Mouse (Mus musculus): ENCODE data around the gene Wdcp. TPM values are rescaled to one million over a fixed set of nuclear protein-coding genes. Genes with fewer than 3 reads are reported as not detected.
"Not testable (repeated sequence)": the region's sequence is repeated elsewhere in the genome, so short reads cannot be mapped to it uniquely, and the experiment has no call there.

The Wdcp gene
- total RNA-seq, 2 experiments from 2014 or later = 12.5 to 14.3 TPM

DNA sequence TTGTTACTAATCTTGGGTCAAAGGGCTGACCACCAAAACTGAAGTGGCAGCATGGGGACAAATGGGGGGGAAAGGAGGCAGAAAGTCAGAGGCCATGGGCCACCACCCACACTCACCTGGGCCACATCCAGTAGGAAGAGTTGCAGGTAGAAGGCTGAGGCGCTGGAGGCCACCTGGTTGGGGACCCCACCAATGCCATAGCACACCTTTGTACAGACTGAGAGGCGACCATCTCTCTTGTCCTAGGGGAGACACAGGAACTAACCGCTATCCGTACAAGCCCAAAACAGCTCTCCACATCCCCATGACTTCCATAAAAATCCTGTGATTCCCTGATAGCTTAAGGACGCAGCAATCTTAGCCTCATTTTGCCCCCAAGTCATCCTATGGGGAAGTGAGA lies 28.2 kb downstream of the Wdcp start:
- DNase-seq = no peak

DNA sequence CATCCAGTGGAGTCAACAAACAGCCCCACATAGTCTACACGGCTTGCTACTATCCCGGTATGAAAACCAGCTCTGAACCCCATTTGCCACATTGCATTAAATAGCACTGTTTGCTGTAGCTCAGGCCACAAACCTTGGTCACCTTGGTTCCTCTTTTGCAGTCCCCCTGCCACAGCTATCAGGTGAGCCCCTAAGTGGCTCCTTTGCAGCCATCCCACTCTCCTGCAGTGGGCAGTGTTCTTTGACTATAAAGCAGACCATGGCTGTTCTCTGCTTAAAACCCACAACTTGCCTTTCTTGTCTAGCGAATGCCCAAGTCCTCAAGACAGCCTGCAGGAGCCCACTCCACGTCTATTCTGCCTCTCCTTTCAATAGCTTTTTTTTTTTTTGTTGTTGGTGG lies 29.2 kb downstream of the Wdcp start:
- no peak for DNase-seq

DNA sequence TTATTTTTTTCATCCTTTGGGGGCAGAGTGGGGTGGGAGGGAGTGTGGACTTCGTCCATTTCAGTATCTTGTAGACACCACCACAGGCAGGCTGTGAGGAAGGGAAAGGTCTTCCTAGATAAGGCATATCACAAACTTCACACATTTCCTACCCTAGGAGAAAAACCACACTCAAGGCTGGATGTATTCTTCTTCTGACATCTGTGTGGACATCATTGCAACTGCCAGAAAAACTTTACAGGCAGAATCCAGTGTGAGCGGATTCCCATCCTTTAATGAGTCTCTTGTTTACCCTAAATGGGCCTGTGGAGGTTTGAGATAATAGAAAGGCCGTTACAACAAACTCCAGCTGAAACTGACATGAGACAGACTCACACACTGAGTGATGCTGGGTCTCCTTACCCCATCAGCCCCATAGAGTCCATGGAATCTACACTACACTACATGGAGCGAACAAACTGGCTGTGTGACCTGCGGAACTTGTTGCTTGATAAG lies 29.9 kb downstream of the Wdcp start:
- no peak for DNase-seq

DNA sequence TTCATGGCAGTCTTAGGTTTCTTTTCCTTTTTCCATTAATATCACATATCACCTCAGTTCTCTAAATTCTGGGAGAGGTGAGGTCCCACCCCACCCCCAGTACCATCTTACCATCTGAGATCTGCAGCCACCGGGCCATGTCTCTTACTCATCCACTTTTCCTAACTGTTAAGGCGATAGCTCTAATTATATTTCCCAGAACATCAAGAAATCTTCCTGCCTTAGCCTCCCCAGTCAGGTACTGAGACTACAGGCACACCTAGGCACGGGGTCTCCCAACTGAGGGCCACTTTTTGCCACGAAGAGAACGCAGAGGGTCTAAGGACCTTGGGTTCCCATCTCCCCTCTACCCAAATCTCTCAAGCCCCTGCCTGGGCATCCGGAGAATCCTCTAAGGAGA lies 30.4 kb downstream of the Wdcp start:
- no peak for DNase-seq

DNA sequence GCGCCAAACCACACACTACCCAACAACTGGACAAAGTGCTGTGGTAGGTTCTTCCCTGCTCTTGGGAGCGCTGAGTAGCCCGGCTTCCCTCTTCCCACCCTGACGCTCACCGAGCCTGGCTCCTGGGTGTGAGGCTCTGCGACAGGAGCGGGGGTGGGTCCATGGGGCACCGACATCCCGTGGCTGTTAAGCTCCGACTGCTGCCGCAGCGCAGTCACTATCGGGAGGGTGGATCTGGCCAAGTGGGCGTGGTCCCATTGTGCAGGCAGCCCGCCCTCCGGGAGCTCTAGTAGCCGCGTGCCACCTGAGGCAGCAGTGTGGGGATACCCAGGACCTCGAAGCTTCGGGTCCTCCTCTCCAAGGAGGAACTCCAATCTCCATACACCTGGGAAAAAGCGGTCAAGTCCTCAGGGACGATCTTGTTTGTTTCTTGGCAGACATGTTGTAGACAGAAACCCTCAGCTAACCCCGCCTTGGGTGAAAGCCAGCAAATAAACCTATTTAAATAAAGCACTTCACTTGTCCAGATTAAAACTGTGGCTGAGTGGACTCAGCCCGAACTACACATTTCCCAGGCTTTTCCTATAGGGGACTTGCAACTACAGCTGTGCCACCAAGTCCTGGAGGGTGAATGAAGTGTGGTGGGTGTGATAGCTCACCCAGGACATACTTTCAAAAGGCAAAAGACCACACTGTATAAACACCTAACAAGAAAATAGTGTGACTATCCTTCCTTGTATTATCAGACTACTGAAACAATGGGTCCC lies 31.2 kb downstream of the Wdcp start, which contains the start of gene Mfsd2b:
Gene Mfsd2b (minus strand): TSS at position 199 of the 767 bp plus-strand sequence.
- DNase-seq = peak; percentile 20 to 26

DNA sequence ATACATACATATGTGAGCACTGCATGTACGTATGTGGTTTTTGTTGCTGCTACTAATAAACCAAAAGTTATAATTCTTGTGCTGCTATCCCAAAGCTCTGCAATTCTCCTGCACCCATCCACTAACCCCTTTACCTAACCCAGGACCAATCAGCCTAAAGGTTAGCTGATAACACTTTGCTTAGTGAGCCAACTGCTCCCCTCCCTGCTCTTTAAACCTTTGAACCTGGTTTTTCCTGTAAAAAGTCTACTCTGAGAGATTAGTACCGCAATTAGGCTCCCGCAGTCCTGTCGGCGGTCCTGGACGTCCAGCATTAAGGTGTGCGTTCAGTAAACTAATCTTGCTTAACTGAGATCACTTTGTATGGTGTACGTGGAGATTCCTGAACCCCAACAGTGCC lies 32.5 kb downstream of the Wdcp start:
- DNase-seq = no peak

DNA sequence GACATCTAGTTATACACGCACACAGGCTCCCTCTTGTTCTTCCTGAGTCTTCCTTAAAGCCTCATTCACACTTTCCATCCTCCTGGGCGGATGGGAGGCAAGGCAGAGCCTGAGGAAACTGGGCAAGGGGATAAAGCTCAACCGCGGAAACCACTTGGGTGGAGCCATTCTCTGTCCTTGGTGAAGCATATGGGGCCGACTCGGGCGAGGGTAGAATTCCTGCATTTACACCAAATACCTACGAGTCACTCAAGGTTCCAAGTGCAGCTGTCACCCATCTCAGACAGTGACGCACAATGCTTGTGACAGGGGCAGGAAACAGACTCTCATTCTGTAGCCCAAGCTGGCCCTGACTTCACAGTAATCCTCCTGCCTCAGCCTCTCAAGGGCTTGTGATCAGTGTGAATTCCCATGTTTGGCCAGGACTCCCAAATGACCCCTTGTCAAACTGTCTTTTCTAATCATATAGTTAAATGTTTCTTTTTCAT lies 35.2 kb downstream of the Wdcp start:
- DNase-seq = no peak

DNA sequence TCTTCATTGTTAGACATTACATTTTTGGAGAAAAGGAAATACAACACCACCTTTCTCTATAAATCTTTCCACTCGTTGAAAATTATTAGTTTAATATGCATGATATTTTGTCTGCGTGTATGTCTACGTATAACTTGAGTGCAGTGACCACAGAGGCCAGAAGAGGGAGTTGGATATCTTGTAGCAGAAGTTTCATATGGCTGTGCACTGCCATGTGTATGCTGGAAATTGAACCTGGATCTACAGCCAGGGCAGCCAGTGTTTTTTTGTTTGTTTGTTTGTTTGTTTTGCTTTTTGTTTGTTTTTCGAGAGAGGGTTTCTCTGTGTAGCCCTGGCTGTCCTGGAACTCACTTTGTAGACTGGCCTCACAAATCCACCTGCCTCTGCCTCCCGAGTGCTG lies 35.9 kb downstream of the Wdcp start:
- DNase-seq = no peak

DNA sequence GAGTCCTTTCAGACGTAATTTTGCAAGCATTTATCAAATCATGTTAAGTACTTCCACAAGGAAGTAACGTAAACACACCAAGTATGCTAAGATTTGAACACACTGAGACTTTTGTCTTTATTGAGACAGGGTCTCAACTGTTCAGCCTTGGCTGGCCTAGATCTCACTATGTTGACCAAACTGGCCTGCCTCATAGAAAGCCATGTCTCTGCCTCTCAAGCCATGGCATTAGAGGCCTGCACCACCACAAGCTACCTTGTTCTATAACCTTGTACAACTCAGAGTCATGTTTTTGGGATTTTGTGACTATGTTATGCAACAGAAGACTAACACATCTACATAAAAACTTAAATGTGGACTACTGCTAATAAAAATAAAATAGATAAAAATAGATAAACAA lies 39.0 kb downstream of the Wdcp start:
- no peak for DNase-seq

DNA sequence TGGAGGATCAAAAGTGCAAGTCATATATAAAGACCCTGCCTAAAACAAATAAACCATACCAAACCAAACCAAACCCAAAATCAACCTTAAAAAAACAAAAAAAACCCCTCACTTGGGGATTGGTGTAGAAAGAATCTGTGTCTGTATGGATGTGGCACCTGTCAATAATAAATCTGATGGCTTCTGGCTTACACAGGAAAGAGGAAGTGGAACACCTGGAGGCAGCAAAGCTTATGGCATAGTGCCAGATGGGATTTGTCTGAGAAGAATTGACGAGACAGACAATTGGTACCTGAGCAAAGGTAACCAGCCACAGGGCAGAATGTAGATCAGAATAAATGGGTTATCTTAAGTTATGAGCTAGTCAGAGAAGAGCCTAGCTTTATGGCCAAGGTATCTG lies 42.0 kb downstream of the Wdcp start:
- DNase-seq = no peak

DNA sequence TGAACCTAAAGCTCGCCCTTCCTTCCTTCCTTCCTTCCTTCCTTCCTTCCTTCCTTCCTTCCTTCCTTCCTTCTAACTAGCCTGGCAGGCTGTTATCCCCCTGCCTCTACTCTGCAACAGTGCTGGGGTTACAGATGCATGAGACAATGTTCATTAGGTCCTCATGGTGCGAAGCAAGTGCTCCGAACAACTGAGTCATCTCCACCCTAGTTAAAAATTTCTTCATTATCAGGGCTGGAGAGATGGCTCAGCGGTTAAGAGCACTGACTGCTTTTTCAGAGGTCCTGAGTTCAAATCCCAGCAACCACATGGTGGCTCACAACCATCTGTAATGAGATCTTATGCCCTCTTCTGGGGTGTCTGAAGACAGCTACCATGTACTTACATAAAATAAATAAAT lies 43.5 kb downstream of the Wdcp start:
- DNase-seq = not testable (repeated sequence)

DNA sequence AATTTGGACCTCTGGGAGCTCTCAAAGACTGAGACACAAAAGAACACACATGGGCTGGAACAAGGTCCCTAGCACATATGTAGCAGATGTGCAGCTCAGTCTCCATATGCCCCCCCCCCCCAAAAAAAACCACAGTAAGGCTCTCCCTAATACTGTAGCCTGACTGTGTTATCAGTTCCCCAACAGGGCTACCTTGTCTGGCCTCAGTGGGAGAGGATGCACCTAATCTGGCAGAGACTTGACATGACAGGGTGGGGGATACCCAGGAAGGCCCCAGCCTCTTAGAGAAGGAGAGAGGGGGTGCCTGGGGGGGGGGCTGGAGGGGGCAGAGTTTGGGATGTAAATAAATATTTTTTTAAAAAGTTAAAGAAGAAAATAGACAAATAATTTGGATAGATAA lies 45.6 kb downstream of the Wdcp start:
- no peak for DNase-seq

DNA sequence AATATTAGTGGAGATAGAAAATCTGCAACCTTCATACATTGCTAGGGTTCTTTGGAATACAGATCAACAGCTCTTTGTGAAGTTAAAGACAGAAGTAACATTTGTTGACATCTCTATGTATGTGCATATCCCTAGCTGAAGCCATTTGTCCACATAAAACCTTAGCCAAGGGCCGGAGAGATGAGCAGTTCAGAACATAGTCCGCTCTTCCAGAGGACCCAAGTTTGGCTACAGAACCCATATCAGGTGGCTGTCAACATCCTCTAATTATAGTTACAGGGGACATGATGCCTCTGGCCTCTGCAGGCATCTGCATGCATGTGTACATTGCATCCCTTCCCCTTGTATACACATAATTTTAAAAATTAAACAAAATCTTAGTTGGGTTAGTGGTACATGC lies 46.1 kb downstream of the Wdcp start:
- no peak for DNase-seq

DNA sequence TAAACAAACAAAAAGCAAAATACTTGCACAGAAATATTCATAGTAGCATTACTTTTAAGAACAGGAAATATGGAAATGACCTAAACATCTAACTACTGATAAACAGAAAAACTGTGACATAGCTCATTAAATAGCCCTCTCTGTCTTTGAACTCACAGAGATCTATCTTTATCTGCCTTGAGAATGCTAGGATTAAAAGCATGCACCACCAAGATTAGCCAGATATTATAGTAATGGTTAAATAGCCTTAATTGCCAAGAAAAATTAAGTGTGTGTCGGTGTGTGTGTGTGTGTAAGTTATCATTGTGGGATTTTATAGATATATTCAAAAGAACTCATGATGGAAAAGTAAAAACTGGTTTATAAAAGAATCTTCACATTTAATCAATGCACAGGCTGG lies 46.8 kb downstream of the Wdcp start:
- no peak for DNase-seq

DNA sequence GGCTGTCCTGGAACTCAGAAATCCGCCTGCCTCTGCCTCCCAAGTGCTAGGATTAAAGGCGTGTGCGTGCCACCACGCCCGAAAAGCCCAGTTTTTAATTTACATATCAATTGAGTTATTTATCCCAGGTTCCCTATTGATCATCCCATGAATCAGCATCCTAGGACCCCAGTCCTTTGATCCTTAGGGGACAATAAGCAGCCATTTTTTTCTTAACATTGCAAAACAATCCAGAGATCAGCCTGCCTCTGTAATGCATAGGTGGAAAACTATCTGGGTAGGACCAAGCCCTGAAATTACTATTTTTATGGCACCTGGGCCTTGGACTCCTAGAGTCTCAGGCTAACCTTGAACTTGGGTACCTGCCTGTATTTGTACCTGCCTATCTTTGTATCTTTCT lies 54.9 kb downstream of the Wdcp start:
- no peak for DNase-seq

DNA sequence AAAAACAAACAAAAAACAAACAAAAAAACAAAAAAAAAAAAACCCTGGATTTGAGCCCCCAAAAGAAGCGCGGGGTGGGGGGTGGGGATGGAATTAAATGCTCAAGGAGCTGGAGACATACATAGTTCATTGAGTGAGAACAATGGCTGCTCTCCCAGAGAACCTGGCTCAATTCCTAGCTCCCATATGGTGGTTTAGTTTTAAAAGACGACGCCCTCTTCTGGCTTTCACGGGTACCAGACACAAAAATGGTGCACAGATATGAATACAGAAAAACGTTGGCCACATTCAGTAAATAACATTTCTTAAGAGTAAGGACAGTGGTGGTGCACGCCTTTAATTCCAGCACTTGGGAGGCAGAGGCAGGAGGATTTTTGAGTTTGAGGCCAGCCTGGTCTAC lies 62.8 kb downstream of the Wdcp start:
- DNase-seq = no peak

DNA sequence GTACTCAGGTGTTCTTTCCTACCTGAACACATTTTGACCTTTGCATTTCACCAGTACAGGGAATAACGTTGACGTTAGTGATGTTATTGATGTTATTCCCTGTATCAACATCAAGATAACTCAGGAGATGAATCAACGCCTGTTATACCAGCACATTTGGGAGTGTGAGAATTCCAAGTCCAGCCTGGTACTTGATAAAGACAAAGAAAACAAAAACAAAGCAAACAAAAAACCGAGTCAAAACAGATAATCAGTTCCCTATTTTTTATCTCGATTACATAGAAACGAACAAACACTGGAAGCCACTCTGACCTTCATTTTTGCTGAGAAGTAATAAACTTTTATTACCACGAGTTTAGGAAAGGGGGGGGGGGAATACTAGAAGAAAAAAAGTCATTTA lies 63.4 kb downstream of the Wdcp start:
- DNase-seq = no peak

DNA sequence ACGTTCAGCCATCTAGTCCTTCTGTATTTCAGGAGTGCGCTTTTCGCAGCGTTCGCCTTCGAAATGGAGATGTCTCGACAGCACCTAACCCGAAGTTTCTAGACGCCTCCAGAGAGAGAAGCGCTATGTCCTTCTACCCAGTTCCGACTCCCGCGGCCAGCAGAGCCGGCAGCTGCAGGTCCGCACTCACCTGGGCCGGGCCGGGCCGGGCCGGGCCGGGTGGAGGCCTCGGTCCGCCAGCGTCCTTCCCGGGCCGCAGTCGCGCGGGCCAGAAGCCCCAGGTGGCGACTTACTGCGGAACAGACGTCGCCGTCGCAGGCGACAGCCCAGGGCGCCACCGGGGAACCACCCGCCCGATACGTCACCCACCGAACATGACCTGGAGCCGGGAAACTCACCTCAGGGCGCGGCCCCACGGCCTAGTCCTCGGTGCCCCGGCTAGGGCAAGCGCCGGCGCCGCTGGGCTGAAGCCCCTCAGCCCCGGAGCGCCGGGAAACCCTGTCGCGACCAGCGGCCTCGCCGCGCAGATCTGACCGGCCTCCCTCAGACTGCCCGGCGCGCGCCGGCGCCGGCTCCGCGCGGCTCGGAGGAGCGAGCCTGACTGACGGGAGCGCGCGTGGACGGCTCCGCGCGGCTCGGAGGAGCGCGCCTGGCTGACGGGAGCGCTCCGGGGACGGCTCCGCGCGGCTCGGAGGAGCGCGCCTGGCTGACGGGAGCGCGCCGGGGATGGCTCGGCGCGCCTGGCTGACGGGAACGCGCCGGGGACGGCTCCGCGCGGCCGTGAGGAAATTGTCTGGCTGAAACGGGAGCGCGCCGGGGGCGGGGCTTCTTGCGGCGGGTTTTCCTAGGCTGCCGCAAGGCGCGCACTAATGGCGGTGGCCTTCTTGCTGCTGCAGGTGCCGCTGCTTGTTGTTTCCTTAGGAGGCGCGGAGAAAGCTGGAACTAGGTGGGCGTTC lies 64.1 kb downstream of the Wdcp start, which contains the start of gene Ubxn2a:
Gene Ubxn2a (minus strand): TSS at position 755 of the 956 bp plus-strand sequence.
- DNase-seq = peak; percentile 90 to 91

DNA sequence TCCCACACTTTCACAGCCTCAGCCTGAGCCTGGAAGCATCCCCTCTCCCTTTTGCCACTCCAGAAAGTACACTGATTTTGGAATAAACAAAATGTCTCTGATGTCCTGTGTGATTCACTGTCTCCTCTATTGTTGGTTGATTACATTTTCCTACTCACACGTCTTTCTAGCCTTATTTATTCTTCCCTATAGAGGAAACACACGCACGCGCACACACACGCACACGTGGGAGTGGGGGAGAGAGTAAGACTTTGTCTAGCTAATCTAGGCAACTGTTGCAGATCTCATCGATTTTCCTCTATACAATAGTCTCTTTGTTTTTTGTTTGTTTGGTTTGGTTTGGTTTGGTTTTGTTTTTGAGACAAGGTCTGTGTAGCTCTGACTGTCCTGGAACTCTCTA lies 65.3 kb downstream of the Wdcp start:
- DNase-seq = no peak
